Mouse (Mus musculus): Measurements from ENCODE around the gene Gga2. TPM values are rescaled to one million over a fixed set of nuclear protein-coding genes. Genes with fewer than 3 reads are reported as not detected.

The Gga2 gene
- total and polyA plus RNA-seq, 3 experiments, result 29.5 to 95.3 (median 30.1) TPM

DNA sequence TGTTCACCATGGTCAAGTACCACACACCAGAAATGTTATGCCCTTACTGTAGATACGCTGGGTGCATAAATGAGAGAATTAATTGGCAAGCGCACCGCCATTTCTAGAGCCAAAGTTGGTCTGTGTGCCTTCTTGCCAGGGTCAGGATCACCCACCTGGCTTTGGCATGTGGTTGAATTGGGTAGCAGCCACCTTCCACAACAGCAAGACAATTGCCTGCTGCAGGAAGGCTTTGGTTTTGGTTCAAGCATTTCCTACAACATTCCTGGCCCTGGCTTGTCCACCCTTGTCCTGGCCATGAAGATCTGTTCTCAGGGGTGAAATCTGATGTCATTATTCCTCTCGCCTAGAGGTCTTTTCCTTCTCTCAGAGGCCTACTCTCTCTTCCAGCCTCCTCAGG lies 8.7 kb downstream of the Gga2 start:
- H3K27ac ChIP-seq (ENCODE audit: control insufficient read depth, low read depth, low read length), result no peak overlapping the region
- TF ChIP-seq EP300 (IDR thresholded peaks at IDR 0.05; ENCODE audit: low read depth in 1 of 2, low read length in 2 of 2) (no peak), TBP (IDR thresholded peaks at IDR 0.05; ENCODE audit: low read depth, low read length) (no peak), MYB (IDR thresholded peaks at IDR 0.05; ENCODE audit: low read depth, low read length) (no peak), ELF1 (IDR thresholded peaks at IDR 0.05; ENCODE audit: low read depth, low read length) (no peak), CHD1 (IDR thresholded peaks at IDR 0.05; ENCODE audit: low read depth, low read length) (no peak), ETS1 (IDR thresholded peaks at IDR 0.05; ENCODE audit: low read depth, low read length) (no peak), SIN3A (IDR thresholded peaks at IDR 0.05; ENCODE audit: low read length) (no peak)
- no peak overlapping the region for H3K9ac ChIP-seq (ENCODE audit: control insufficient read depth, low read depth, low read length, poor library complexity, severe bottlenecking)
- peaks cover 1 to 9% of the 10 kb centered on the region in 2 experiments; a peak in 3 of 4 replicates for H3K36me3 ChIP-seq (ENCODE audit: control insufficient read depth in 1 of 2, insufficient read depth in 2 of 2, low read length in 2 of 2)
- no peaks in the 10 kb centered on the region for H3K9me3 ChIP-seq (replicated peaks; ENCODE audit: insufficient read depth, low read length)
- H3K4me3 ChIP-seq (ENCODE audit: control insufficient read depth in 1 of 2, insufficient read depth in 1 of 2, low read depth in 2 of 2, low read length in 2 of 2), result no peak overlapping the region
- no peak for DNase-seq (ENCODE audit: low read depth, low spot score)
- H3K27me3 ChIP-seq (ENCODE audit: control insufficient read depth in 1 of 2, insufficient read depth in 2 of 2, low read length in 2 of 2), result no peaks in the 10 kb centered on the region
- peaks cover 6 to 14% of the 10 kb centered on the region in 2 experiments for H3K4me1 ChIP-seq (ENCODE audit: control insufficient read depth in 1 of 2, insufficient read depth in 2 of 2, low read length in 2 of 2)
- H3K79me2 ChIP-seq (ENCODE audit: control insufficient read depth, insufficient read depth, low read length, poor library complexity), result peaks cover 20% of the 10 kb centered on the region

DNA sequence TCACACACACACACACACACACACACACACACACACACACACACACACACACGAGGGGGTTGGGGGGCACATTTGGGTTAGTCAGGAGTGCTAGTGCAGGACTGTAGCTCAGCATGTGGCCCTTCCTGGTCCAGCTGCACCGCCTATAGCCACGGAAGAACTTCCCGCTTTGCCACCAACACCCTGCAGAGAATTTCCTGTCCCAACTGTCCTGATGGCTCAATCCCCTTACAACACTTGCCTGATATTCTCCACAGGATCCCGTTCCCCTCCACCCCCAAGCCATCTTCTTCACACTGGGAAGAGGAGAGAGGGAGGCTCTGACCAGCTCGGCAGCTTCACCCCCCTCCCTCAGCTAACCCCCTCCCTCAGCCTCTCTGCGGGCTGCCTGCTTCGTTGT lies 20.6 kb downstream of the Gga2 start:
- H3K9ac ChIP-seq (ENCODE audit: control insufficient read depth, low read depth, low read length, poor library complexity, severe bottlenecking), result no peak overlapping the region
- peaks cover 0 to 10% of the 10 kb centered on the region in 2 experiments; a peak in 2 of 4 replicates for H3K36me3 ChIP-seq (ENCODE audit: control insufficient read depth in 1 of 2, insufficient read depth in 2 of 2, low read length in 2 of 2)
- H3K79me2 ChIP-seq (ENCODE audit: control insufficient read depth, insufficient read depth, low read length, poor library complexity), result no peaks in the 10 kb centered on the region

GRCm38 (mm10) chr7:121995961-121996360 lies 25.1 kb downstream of the Gga2 start:
- Histone ChIP-seq H3K9ac (ENCODE audit: control insufficient read depth, low read depth, low read length, poor library complexity, severe bottlenecking) (no peak overlapping the region), H3K4me1 (ENCODE audit: control insufficient read depth in 1 of 2, insufficient read depth in 2 of 2, low read length in 2 of 2) (no peaks in the 10 kb centered on the region), H3K27me3 (ENCODE audit: control insufficient read depth in 1 of 2, insufficient read depth in 2 of 2, low read length in 2 of 2) (no peaks in the 10 kb centered on the region), H3K36me3 (ENCODE audit: control insufficient read depth in 1 of 2, insufficient read depth in 2 of 2, low read length in 2 of 2) (peaks cover 0 to 10% of the 10 kb centered on the region in 2 experiments; a peak in 2 of 4 replicates), H3K27ac (ENCODE audit: control insufficient read depth, low read depth, low read length) (no peak overlapping the region), H3K79me2 (ENCODE audit: control insufficient read depth, insufficient read depth, low read length, poor library complexity) (no peaks in the 10 kb centered on the region), H3K4me3 (ENCODE audit: control insufficient read depth in 1 of 2, insufficient read depth in 1 of 2, low read depth in 2 of 2, low read length in 2 of 2) (no peak overlapping the region), H3K9me3 (replicated peaks; ENCODE audit: insufficient read depth, low read length) (no peaks in the 10 kb centered on the region)
- TF ChIP-seq NELFE (IDR thresholded peaks at IDR 0.05; ENCODE audit: low read depth, low read length) (no peak), USF2 (IDR thresholded peaks at IDR 0.05; ENCODE audit: borderline replicate concordance in 1 of 2, insufficient read depth in 1 of 2, low read depth in 1 of 2, low read length in 2 of 2) (no peak), ZMIZ1 (IDR thresholded peaks at IDR 0.05; ENCODE audit: low read depth, low read length) (no peak), CHD1 (IDR thresholded peaks at IDR 0.05; ENCODE audit: low read depth, low read length) (no peak), CHD2 (IDR thresholded peaks at IDR 0.05; ENCODE audit: low read length) (no peak), RCOR1 (IDR thresholded peaks at IDR 0.05; ENCODE audit: low read depth, low read length) (no peak), EP300 (IDR thresholded peaks at IDR 0.05; ENCODE audit: low read depth in 1 of 2, low read length in 2 of 2) (no peak), GABPA (IDR thresholded peaks at IDR 0.05; ENCODE audit: low read depth, low read length) (no peak), ZC3H11A (IDR thresholded peaks at IDR 0.05; ENCODE audit: low read depth, low read length) (no peak), ZNF384 (IDR thresholded peaks at IDR 0.05; ENCODE audit: low read depth, low read length) (no peak), CTCF (IDR thresholded peaks at IDR 0.05 in 2 of 3, conservative IDR thresholded peaks at IDR 0.05 in 1 of 3; ENCODE audit: control insufficient read depth in 1 of 3, insufficient read depth in 1 of 3, low read depth in 2 of 3, low read length in 3 of 3, poor library complexity in 1 of 3, severe bottlenecking in 1 of 3) (no peak), SIN3A (IDR thresholded peaks at IDR 0.05; ENCODE audit: low read length) (no peak), POLR2A (IDR thresholded peaks at IDR 0.05; ENCODE audit: control insufficient read depth in 1 of 2, insufficient read depth in 1 of 2, low read depth in 1 of 2, low read length in 2 of 2, poor library complexity in 1 of 2) (no peak), JUND (IDR thresholded peaks at IDR 0.05; ENCODE audit: low read depth, low read length) (no peak), TCF12 (IDR thresholded peaks at IDR 0.05; ENCODE audit: low read depth, low read length) (no peak), POLR2AphosphoS2 (IDR thresholded peaks at IDR 0.05; ENCODE audit: low read length) (no peak)
- no peak for DNase-seq (ENCODE audit: low read depth, low spot score)

More for the DNA sequence above, 20.6 kb downstream of the Gga2 start:
- no peak overlapping the region for H3K4me3 ChIP-seq (ENCODE audit: control insufficient read depth in 1 of 2, insufficient read depth in 1 of 2, low read depth in 2 of 2, low read length in 2 of 2)
- no peak for TF ChIP-seq ZMIZ1 (IDR thresholded peaks at IDR 0.05; ENCODE audit: low read depth, low read length)
- no peak for TF ChIP-seq CTCF (IDR thresholded peaks at IDR 0.05 in 2 of 3, conservative IDR thresholded peaks at IDR 0.05 in 1 of 3; ENCODE audit: control insufficient read depth in 1 of 3, insufficient read depth in 1 of 3, low read depth in 2 of 3, low read length in 3 of 3, poor library complexity in 1 of 3, severe bottlenecking in 1 of 3)
- no peaks in the 10 kb centered on the region for H3K27me3 ChIP-seq (ENCODE audit: control insufficient read depth in 1 of 2, insufficient read depth in 2 of 2, low read length in 2 of 2)
- H3K27ac ChIP-seq (ENCODE audit: control insufficient read depth, low read depth, low read length), result no peak overlapping the region
- H3K9me3 ChIP-seq (replicated peaks; ENCODE audit: insufficient read depth, low read length), result no peaks in the 10 kb centered on the region
- no peaks in the 10 kb centered on the region for H3K4me1 ChIP-seq (ENCODE audit: control insufficient read depth in 1 of 2, insufficient read depth in 2 of 2, low read length in 2 of 2)
- no peak for DNase-seq (ENCODE audit: low read depth, low spot score)

All from MEL (cell line).